Mouse (Mus musculus) midbrain, embryonic 10.5 days (tissue): ENCODE measurements at regions not wholly inside any gene's neighbourhood (a gene's known extent, or its start where the extent isn't known, plus 50 kb on each side); places are given as distances from the start of the nearest gene placed in this dataset.

Experiments
- DNase-seq: peaks from one replicate; pipeline ENCODE4 v3.0.0-alpha.2; 2017; ENCODE audit warnings: low spot score
- H3K27ac ChIP-seq: fragments of 300-500 bp; sonication (generic); replicated peaks from 2 replicates; pipeline ENCODE4 v1.5.1; 2016; ENCODE audit warnings: mild to moderate bottlenecking
- H3K27me3 ChIP-seq: fragments of 300-500 bp; sonication (generic); 2 replicates; pipeline ENCODE4 v1.6.1; 2016; ENCODE audit warnings: low read depth, mild to moderate bottlenecking; ENCODE audit not compliant: poor library complexity, severe bottlenecking
- H3K36me3 ChIP-seq: fragments of 300-500 bp; sonication (generic); 2 replicates; pipeline ENCODE4 v1.6.1; 2016; ENCODE audit warnings: mild to moderate bottlenecking, moderate library complexity
- H3K4me1 ChIP-seq: fragments of 300-500 bp; sonication (generic); 2 replicates; pipeline ENCODE4 v1.6.1; 2016
- H3K4me3 ChIP-seq: fragments of 300-500 bp; sonication (generic); 2 replicates; pipeline ENCODE4 v1.5.1; 2016; ENCODE audit warnings: mild to moderate bottlenecking, moderate library complexity
- H3K9me3 ChIP-seq: fragments of 300-500 bp; sonication (generic); replicated peaks from 2 replicates; pipeline ENCODE4 v1.6.1; 2016; ENCODE audit warnings: mild to moderate bottlenecking
- WGBS: fragments of 180-500 bp; shearing (Covaris S2); methylation state at CpG from one replicate; pipeline ENCODE4 v1.1.7; 2016; 5-methylcytosine and 5-hydroxymethylcytosine counted together

GRCm38 (mm10) chr8:56682564-56682963 lies 131.7 kb downstream of the Fbxo8 start:
- DNase-seq: no peak
- Histone ChIP-seq H3K9me3 (no peaks in the 10 kb centered on the region), H3K27ac (no peak overlapping the region), H3K27me3 (no peaks in the 10 kb centered on the region), H3K36me3 (no peaks in the 10 kb centered on the region), H3K4me3 (no peak overlapping the region), H3K4me1 (no peaks in the 10 kb centered on the region)
- WGBS: 29% methylated on average over 3 of the region's 3 CpGs

GRCm38 (mm10) chr8:56684352-56684751 lies 133.5 kb downstream of the Fbxo8 start:
- 89% methylated on average over 7 of the region's 7 CpGs for WGBS

GRCm38 (mm10) chr8:56695436-56695835 lies 144.5 kb downstream of the Fbxo8 start:
- Histone ChIP-seq H3K4me1 (no peaks in the 10 kb centered on the region), H3K27ac (no peak overlapping the region), H3K9me3 (no peaks in the 10 kb centered on the region), H3K4me3 (no peak overlapping the region), H3K36me3 (no peaks in the 10 kb centered on the region), H3K27me3 (no peaks in the 10 kb centered on the region)
- DNase-seq: no peak
- 97% methylated on average over 1 of the region's 1 CpGs for WGBS

More at GRCm38 (mm10) chr8:56684352-56684751, 133.5 kb downstream of the Fbxo8 start:
- H3K36me3 ChIP-seq: no peaks in the 10 kb centered on the region
- no peaks in the 10 kb centered on the region for H3K27me3 ChIP-seq
- H3K27ac ChIP-seq: no peak overlapping the region
- no peaks in the 10 kb centered on the region for H3K4me1 ChIP-seq
- H3K9me3 ChIP-seq: no peaks in the 10 kb centered on the region
- no peak for DNase-seq
- no peak overlapping the region for H3K4me3 ChIP-seq

- Histone ChIP-seq H3K4me3 (no peak overlapping the region), H3K27ac (no peak overlapping the region), H3K27me3 (no peaks in the 10 kb centered on the region), H3K9me3 (no peaks in the 10 kb centered on the region), H3K36me3 (no peaks in the 10 kb centered on the region), H3K4me1 (no peaks in the 10 kb centered on the region)
- DNase-seq: no peak
- 91% methylated on average over 2 of the region's 2 CpGs for WGBS
Observed at GRCm38 (mm10) chr8:56700580-56701145, 149.8 kb downstream of the Fbxo8 start.

- Histone ChIP-seq H3K9me3 (no peaks in the 10 kb centered on the region), H3K36me3 (no peaks in the 10 kb centered on the region), H3K27ac (peak overlapping the region; percentile 55), H3K27me3 (no peaks in the 10 kb centered on the region), H3K4me3 (peak overlapping the region; percentile 34; the same call in 1 of the 2 replicates), H3K4me1 (peaks cover 26% of the 10 kb centered on the region)
- 32% methylated on average over 10 of the region's 10 CpGs for WGBS
- DNase-seq: no peak
Observed at GRCm38 (mm10) chr8:56706377-56706776, 155.5 kb downstream of the Fbxo8 start.

GRCm38 (mm10) chr8:56706941-56707706 lies 156.2 kb downstream of the Fbxo8 start:
- Histone ChIP-seq H3K27me3 (no peaks in the 10 kb centered on the region), H3K4me3 (peak overlapping the region; percentile 34), H3K4me1 (peaks cover 26% of the 10 kb centered on the region), H3K27ac (peak overlapping the region; percentile 55; the same call in 1 of the 2 replicates), H3K9me3 (no peaks in the 10 kb centered on the region), H3K36me3 (no peaks in the 10 kb centered on the region)
- peak; percentile 42 for DNase-seq
- 18% methylated on average over 14 of the region's 14 CpGs for WGBS

- no peak for DNase-seq
- no peak overlapping the region for H3K27ac ChIP-seq
- no peaks in the 10 kb centered on the region for H3K36me3 ChIP-seq
Observed at GRCm38 (mm10) chr8:56720001-56720400, 169.1 kb downstream of the Fbxo8 start.

GRCm38 (mm10) chr8:56722473-56723236 lies 171.8 kb downstream of the Fbxo8 start:
- WGBS: 81% methylated on average over 2 of the region's 2 CpGs
- Histone ChIP-seq H3K27ac (no peak overlapping the region), H3K4me1 (no peaks in the 10 kb centered on the region), H3K9me3 (no peaks in the 10 kb centered on the region), H3K4me3 (no peak overlapping the region), H3K36me3 (no peaks in the 10 kb centered on the region), H3K27me3 (no peaks in the 10 kb centered on the region)
- no peak for DNase-seq

More at GRCm38 (mm10) chr8:56720001-56720400, 169.1 kb downstream of the Fbxo8 start:
- H3K4me3 ChIP-seq: no peak overlapping the region
- H3K4me1 ChIP-seq: no peaks in the 10 kb centered on the region
- WGBS: 76% methylated on average over 1 of the region's 1 CpGs
- H3K27me3 ChIP-seq: no peaks in the 10 kb centered on the region
- H3K9me3 ChIP-seq: no peaks in the 10 kb centered on the region

GRCm38 (mm10) chr8:56724607-56725006 lies 173.7 kb downstream of the Fbxo8 start:
- H3K9me3 ChIP-seq: no peaks in the 10 kb centered on the region
- no peak overlapping the region for H3K27ac ChIP-seq
- 89% methylated on average over 2 of the region's 2 CpGs for WGBS
- H3K4me1 ChIP-seq: no peaks in the 10 kb centered on the region
- H3K36me3 ChIP-seq: no peaks in the 10 kb centered on the region
- H3K27me3 ChIP-seq: no peaks in the 10 kb centered on the region
- no peak for DNase-seq
- H3K4me3 ChIP-seq: no peak overlapping the region

- no peaks in the 10 kb centered on the region for H3K9me3 ChIP-seq
- 85% methylated on average over 6 of the region's 6 CpGs for WGBS
- H3K27me3 ChIP-seq: no peaks in the 10 kb centered on the region
- no peaks in the 10 kb centered on the region for H3K4me1 ChIP-seq
- no peak overlapping the region for H3K4me3 ChIP-seq
- DNase-seq: no peak
- H3K36me3 ChIP-seq: no peaks in the 10 kb centered on the region
- no peak overlapping the region for H3K27ac ChIP-seq
Observed at GRCm38 (mm10) chr8:56733318-56733717, 182.4 kb downstream of the Fbxo8 start.

GRCm38 (mm10) chr8:56735021-56735420 lies 184.1 kb downstream of the Fbxo8 start:
- no peaks in the 10 kb centered on the region for H3K36me3 ChIP-seq
- no peaks in the 10 kb centered on the region for H3K27me3 ChIP-seq
- no peaks in the 10 kb centered on the region; the same call in 1 of the 2 replicates for H3K9me3 ChIP-seq
- 84% methylated on average over 2 of the region's 2 CpGs for WGBS
- no peaks in the 10 kb centered on the region for H3K4me1 ChIP-seq
- no peak overlapping the region for H3K27ac ChIP-seq
- H3K4me3 ChIP-seq: no peak overlapping the region
- no peak for DNase-seq

- H3K4me3 ChIP-seq: no peak overlapping the region
- H3K9me3 ChIP-seq: no peaks in the 10 kb centered on the region
- no peaks in the 10 kb centered on the region for H3K36me3 ChIP-seq
- H3K27me3 ChIP-seq: no peaks in the 10 kb centered on the region
- H3K4me1 ChIP-seq: no peaks in the 10 kb centered on the region
- WGBS: 80% methylated on average over 5 of the region's 5 CpGs
- DNase-seq: no peak
- no peak overlapping the region for H3K27ac ChIP-seq
Observed at GRCm38 (mm10) chr8:56767034-56767433, 216.1 kb downstream of the Fbxo8 start.

- H3K36me3 ChIP-seq: no peaks in the 10 kb centered on the region
- no peak for DNase-seq
- no peak overlapping the region for H3K27ac ChIP-seq
- no peaks in the 10 kb centered on the region for H3K9me3 ChIP-seq
- WGBS: 82% methylated on average over 2 of the region's 2 CpGs
- H3K4me3 ChIP-seq: no peak overlapping the region
- no peaks in the 10 kb centered on the region for H3K4me1 ChIP-seq
- no peaks in the 10 kb centered on the region for H3K27me3 ChIP-seq
Observed at GRCm38 (mm10) chr8:56784441-56784840, 233.6 kb downstream of the Fbxo8 start.
